Mouse (Mus musculus): Measurements from ENCODE around the gene Tbc1d15. TPM values are rescaled to one million over a fixed set of nuclear protein-coding genes. Genes with fewer than 3 reads are reported as not detected.

Tbc1d15 gene
- total and polyA plus RNA-seq, 3 experiments = 9.4 to 46.4 TPM; not detected in 1

DNA sequence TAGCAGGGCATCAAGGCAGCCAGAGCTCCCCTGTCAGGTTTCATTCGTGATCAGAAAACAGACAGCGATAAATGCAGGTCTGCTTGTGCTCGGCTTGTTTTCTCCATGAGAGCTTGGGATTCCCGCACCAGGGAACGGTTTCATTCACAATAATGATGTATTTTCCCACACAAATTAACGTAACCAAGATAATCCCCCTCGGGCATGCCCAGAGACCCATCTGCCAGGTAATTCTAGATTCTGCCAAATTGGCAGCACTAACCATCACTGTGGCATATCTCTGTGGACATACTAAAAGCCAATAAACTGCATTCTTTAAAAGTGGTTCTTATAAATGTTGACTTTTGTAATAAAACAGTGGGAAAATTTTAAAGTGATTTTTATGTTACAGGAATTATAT lies 60.1 kb downstream of the Tbc1d15 start:
- DNase-seq (ENCODE audit: low read depth, low spot score) = no peak
- no peaks in the 10 kb centered on the region for H3K9me3 ChIP-seq (replicated peaks; ENCODE audit: insufficient read depth, low read length)
- no peaks in the 10 kb centered on the region for H3K79me2 ChIP-seq (ENCODE audit: control insufficient read depth, insufficient read depth, low read length, poor library complexity)
- TF ChIP-seq TCF12 (IDR thresholded peaks at IDR 0.05; ENCODE audit: low read depth, low read length) = no peak
- no peak for TF ChIP-seq JUND (IDR thresholded peaks at IDR 0.05; ENCODE audit: low read depth, low read length)
- peaks cover 0 to 2% of the 10 kb centered on the region in 2 experiments; a peak in 1 of 4 replicates for H3K27me3 ChIP-seq (ENCODE audit: control insufficient read depth in 1 of 2, insufficient read depth in 2 of 2, low read length in 2 of 2)
- no peaks in the 10 kb centered on the region for H3K36me3 ChIP-seq (ENCODE audit: control insufficient read depth in 1 of 2, insufficient read depth in 2 of 2, low read length in 2 of 2)
- H3K27ac ChIP-seq (ENCODE audit: control insufficient read depth, low read depth, low read length) = no peak overlapping the region
- H3K4me3 ChIP-seq (ENCODE audit: control insufficient read depth in 1 of 2, insufficient read depth in 1 of 2, low read depth in 2 of 2, low read length in 2 of 2) = no peak overlapping the region
- no peak overlapping the region for H3K9ac ChIP-seq (ENCODE audit: control insufficient read depth, low read depth, low read length, poor library complexity, severe bottlenecking)
- H3K4me1 ChIP-seq (ENCODE audit: control insufficient read depth in 1 of 2, insufficient read depth in 2 of 2, low read length in 2 of 2) = no peaks in the 10 kb centered on the region

GRCm38 (mm10) chr10:115187390-115187789 lies 63.9 kb downstream of the Tbc1d15 start:
- DNase-seq (ENCODE audit: low read depth, low spot score) = no peak
- Histone ChIP-seq H3K27ac (ENCODE audit: control insufficient read depth, low read depth, low read length) (no peak overlapping the region), H3K79me2 (ENCODE audit: control insufficient read depth, insufficient read depth, low read length, poor library complexity) (no peaks in the 10 kb centered on the region), H3K9ac (ENCODE audit: control insufficient read depth, low read depth, low read length, poor library complexity, severe bottlenecking) (no peak overlapping the region), H3K36me3 (ENCODE audit: control insufficient read depth in 1 of 2, insufficient read depth in 2 of 2, low read length in 2 of 2) (no peaks in the 10 kb centered on the region), H3K9me3 (replicated peaks; ENCODE audit: insufficient read depth, low read length) (no peaks in the 10 kb centered on the region), H3K4me1 (ENCODE audit: control insufficient read depth in 1 of 2, insufficient read depth in 2 of 2, low read length in 2 of 2) (no peaks in the 10 kb centered on the region), H3K27me3 (ENCODE audit: control insufficient read depth in 1 of 2, insufficient read depth in 2 of 2, low read length in 2 of 2) (peaks cover 0 to 2% of the 10 kb centered on the region in 2 experiments; a peak in 1 of 4 replicates), H3K4me3 (ENCODE audit: control insufficient read depth in 1 of 2, insufficient read depth in 1 of 2, low read depth in 2 of 2, low read length in 2 of 2) (no peak overlapping the region)
- no peak for TF ChIP-seq MEF2A (IDR thresholded peaks at IDR 0.05; ENCODE audit: extremely low read depth, insufficient replicate concordance, low read depth, low read length, poor library complexity, severe bottlenecking)
- no peak for TF ChIP-seq ELF1 (IDR thresholded peaks at IDR 0.05; ENCODE audit: low read depth, low read length)
- no peak for TF ChIP-seq E2F4 (IDR thresholded peaks at IDR 0.05; ENCODE audit: borderline replicate concordance, low read depth, low read length)

DNA sequence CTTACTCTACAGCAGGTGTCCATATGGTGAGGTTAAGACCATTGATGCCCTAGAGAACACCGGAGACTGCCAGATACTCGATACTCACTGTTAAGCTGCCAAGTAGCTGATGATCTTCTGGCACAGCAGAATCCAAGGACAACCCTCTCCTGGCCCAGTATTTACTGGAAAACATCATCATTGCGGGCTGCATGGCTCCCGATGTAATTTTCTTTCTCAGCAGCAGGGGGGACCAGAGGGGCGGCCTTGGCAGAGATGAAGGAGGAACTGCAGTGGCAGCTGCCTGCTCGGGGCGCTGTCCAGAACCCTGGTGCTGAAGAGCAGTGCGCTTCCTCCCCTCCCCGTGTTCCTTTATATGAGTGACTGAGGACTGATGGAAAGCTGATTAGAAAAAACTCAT lies 66.6 kb downstream of the Tbc1d15 start, which contains the start of gene Tph2:
Gene Tph2 (minus strand): TSS at position 326 of the 400 bp plus-strand sequence.
- TF ChIP-seq TAL1 (IDR thresholded peaks at IDR 0.05; ENCODE audit: low read length) (no peak), POLR2A (IDR thresholded peaks at IDR 0.05; ENCODE audit: control insufficient read depth in 1 of 2, insufficient read depth in 1 of 2, low read depth in 1 of 2, low read length in 2 of 2, poor library complexity in 1 of 2) (no peak), ELF1 (IDR thresholded peaks at IDR 0.05; ENCODE audit: low read depth, low read length) (0 out of 2 replicates have a peak, but pooled peaks have one; percentile 44), GABPA (IDR thresholded peaks at IDR 0.05; ENCODE audit: low read depth, low read length) (no peak), ZC3H11A (IDR thresholded peaks at IDR 0.05; ENCODE audit: low read depth, low read length) (peak; percentile 64), MAZ (IDR thresholded peaks at IDR 0.05; ENCODE audit: low read depth, low read length) (peak; percentile 63; the same call in 1 of the 2 replicates), MXI1 (IDR thresholded peaks at IDR 0.05; ENCODE audit: low read depth, low read length) (peak; percentile 94), CTCF (IDR thresholded peaks at IDR 0.05 in 2 of 3, conservative IDR thresholded peaks at IDR 0.05 in 1 of 3; ENCODE audit: control insufficient read depth in 1 of 3, insufficient read depth in 1 of 3, low read depth in 2 of 3, low read length in 3 of 3, poor library complexity in 1 of 3, severe bottlenecking in 1 of 3) (peak; percentile 70 to 84 (median 76)), SIN3A (IDR thresholded peaks at IDR 0.05; ENCODE audit: low read length) (peak; percentile 99), RCOR1 (IDR thresholded peaks at IDR 0.05; ENCODE audit: low read depth, low read length) (peak; percentile 57; the same call in 1 of the 2 replicates), TCF12 (IDR thresholded peaks at IDR 0.05; ENCODE audit: low read depth, low read length) (0 out of 2 replicates have a peak, but pooled peaks have one; percentile 23), RAD21 (IDR thresholded peaks at IDR 0.05; ENCODE audit: low read depth, low read length) (peak; percentile 80), SMC3 (IDR thresholded peaks at IDR 0.05; ENCODE audit: low read depth, low read length) (peak; percentile 85), MYB (IDR thresholded peaks at IDR 0.05; ENCODE audit: low read depth, low read length) (no peak), MAX (IDR thresholded peaks at IDR 0.05; ENCODE audit: low read length) (peak; percentile 44; the same call in 1 of the 2 replicates)
- H3K27ac ChIP-seq (ENCODE audit: control insufficient read depth, low read depth, low read length) = no peak within 1 kb of the TSS
- no peaks in the 10 kb centered on the region for H3K9me3 ChIP-seq (replicated peaks; ENCODE audit: insufficient read depth, low read length)
- H3K9ac ChIP-seq (ENCODE audit: control insufficient read depth, low read depth, low read length, poor library complexity, severe bottlenecking) = no peak within 1 kb of the TSS
- no peaks in the 10 kb centered on the region for H3K79me2 ChIP-seq (ENCODE audit: control insufficient read depth, insufficient read depth, low read length, poor library complexity)
- no peak within 1 kb of the TSS for H3K4me3 ChIP-seq (ENCODE audit: control insufficient read depth in 1 of 2, insufficient read depth in 1 of 2, low read depth in 2 of 2, low read length in 2 of 2)
- H3K27me3 ChIP-seq (ENCODE audit: control insufficient read depth in 1 of 2, insufficient read depth in 2 of 2, low read length in 2 of 2) = peaks cover 0 to 2% of the 10 kb centered on the region in 2 experiments; a peak in 1 of 4 replicates
- H3K4me1 ChIP-seq (ENCODE audit: control insufficient read depth in 1 of 2, insufficient read depth in 2 of 2, low read length in 2 of 2) = no peaks in the 10 kb centered on the region
- peak; percentile 88 for DNase-seq (ENCODE audit: low read depth, low spot score)
- H3K36me3 ChIP-seq (ENCODE audit: control insufficient read depth in 1 of 2, insufficient read depth in 2 of 2, low read length in 2 of 2) = no peaks in the 10 kb centered on the region

All from MEL (cell line).